Mouse (Mus musculus) hematopoietic stem cell, adult 5-6 weeks (primary cell): Measurements from ENCODE around the gene Epha7. TPM values are rescaled to one million over a fixed set of nuclear protein-coding genes. Genes with fewer than 3 reads are reported as not detected.

ENCODE experiments used
- ATAC-seq, 2 experiments: fragments of 125-278 bp in 1 of 2; replicated peaks in 1 of 2; 2 replicates each; pipeline ENCODE4 v1.8.0; 2016 to 2017; ENCODE audit warnings: inconsistent platforms in 2 of 2, mild to moderate bottlenecking in 2 of 2, moderate number of reproducible peaks in 2 of 2, low read depth in 1 of 2, moderate TSS enrichment in 1 of 2; ENCODE audit not compliant: low FRiP score in 2 of 2, poor library complexity in 2 of 2, severe bottlenecking in 2 of 2, insufficient read depth in 1 of 2, low TSS enrichment in 1 of 2
- total RNA-seq: library from RNA; stranded (forward); fragments of 172-1452, 232-1000 nt; gene quantifications from 2 replicates; pipeline ENCODE4 v1.2.3, GENCODE M21; 2017

Epha7 gene
- total RNA-seq, 1 experiment from 2014 or later: 13.5 TPM

DNA sequence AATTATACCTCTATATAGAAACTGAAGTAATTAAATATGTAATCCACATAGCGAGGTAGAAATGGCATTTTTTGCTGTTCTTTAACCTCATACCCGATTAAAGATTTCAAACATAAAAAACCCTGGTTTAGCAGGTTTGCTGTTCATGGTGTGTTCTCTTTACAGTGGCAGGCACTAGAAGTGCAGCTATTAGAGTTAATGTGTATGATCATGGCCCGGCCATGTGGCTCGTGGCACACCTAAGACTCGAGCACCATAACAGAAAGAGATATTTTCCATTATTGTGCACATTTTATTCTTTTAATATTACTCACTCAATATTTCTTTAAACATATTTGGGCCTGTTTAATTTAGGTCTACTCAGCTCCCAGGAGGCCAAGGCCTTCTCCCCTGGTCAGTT lies 76.7 kb downstream of the Epha7 start:
- ATAC-seq: no peak

- ATAC-seq: no peak
Measured at GRCm38 (mm10) chr4:28890102-28890501, 77.2 kb downstream of the Epha7 start.

GRCm38 (mm10) chr4:28895480-28895879 lies 82.5 kb downstream of the Epha7 start:
- ATAC-seq: no peak

GRCm38 (mm10) chr4:28899373-28899772 lies 86.4 kb downstream of the Epha7 start:
- no peak for ATAC-seq

- no peak for ATAC-seq
Measured at GRCm38 (mm10) chr4:28899783-28900182, 86.9 kb downstream of the Epha7 start.

DNA sequence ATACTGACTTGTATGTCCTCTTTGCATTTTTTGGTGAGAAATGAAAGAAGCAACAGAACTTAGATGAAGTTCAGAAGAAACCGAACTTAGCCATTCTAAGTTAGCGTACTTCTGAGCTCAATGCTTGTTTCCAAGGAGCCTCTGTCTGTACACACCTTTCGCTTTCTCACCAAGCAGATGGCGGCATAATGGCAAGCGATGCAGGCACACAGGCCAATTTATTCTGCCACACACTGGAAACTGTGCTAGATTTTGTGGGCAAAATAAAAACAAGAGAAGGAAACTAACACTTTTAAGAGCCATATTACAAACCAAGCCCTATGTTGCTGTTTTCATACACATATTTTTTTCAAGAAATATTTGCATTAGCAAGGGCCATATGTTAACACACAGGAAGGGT lies 88.6 kb downstream of the Epha7 start:
- ATAC-seq: no peak

GRCm38 (mm10) chr4:28902004-28902704 lies 89.2 kb downstream of the Epha7 start:
- ATAC-seq: no peak

DNA sequence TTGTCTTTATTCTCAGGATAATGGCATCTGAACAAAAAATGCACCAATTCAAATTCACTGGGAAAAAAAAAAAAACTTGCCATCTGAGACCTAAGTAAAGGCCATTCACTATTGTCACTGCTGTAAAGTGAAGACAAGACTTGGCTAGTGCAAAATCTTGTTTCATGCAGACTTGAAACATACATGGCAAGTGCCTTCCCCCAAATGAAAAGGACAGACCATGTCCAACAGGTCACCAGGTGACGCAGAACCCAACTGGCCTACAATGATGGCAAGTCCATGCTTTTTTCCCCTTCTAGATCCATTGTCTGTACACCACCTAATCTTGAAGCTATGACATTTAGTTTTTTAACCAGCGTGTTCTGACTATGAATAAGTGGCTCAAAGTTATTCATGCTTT lies 94.1 kb downstream of the Epha7 start:
- ATAC-seq: no peak

DNA sequence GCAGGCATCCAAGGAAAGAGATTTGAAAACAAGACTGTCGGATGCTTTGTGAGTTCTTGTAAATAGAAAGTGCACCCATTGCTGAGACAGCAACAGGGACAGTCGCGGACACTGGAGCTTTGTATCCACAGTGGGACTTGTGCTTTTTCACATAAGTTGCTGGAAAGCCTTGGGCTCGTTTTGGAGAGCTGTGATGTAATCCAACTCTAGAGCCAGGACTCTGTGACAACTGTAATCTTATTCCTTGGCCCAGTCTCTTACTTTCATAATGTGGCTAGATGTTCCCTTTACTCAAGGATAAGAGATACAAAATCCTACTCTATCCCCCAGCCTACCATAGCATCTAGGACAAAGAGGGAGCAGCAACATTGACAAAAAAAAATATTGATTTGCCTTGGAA lies 97.2 kb downstream of the Epha7 start:
- no peak for ATAC-seq

- ATAC-seq: peak; percentile 98 to 99
Measured at GRCm38 (mm10) chr4:28912028-28912427, 99.1 kb downstream of the Epha7 start.

- no peak for ATAC-seq
Measured at GRCm38 (mm10) chr4:28913613-28914012, 100.7 kb downstream of the Epha7 start.

DNA sequence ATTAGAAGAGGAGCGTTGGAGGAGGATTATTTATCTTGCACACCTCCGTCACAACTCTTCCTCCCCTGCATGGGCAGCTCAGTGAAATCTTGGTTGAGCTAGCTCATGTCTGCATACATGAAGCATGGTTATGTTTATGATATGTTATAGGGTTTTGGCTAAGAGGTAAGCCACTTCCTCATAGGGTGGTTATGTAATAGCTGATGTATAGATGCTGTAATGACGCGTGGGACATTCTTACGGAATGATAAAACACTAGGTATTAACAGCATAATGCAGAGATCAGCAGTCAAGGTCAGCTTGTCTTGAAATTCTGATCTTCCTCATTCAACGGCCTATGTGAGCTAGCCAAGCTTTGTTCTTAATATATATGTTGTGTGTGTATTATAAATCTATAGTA lies 107.7 kb downstream of the Epha7 start:
- ATAC-seq: no peak; a peak in 1 of 4 replicates

- no peak for ATAC-seq
Measured at GRCm38 (mm10) chr4:28926072-28926471, 113.1 kb downstream of the Epha7 start.

DNA sequence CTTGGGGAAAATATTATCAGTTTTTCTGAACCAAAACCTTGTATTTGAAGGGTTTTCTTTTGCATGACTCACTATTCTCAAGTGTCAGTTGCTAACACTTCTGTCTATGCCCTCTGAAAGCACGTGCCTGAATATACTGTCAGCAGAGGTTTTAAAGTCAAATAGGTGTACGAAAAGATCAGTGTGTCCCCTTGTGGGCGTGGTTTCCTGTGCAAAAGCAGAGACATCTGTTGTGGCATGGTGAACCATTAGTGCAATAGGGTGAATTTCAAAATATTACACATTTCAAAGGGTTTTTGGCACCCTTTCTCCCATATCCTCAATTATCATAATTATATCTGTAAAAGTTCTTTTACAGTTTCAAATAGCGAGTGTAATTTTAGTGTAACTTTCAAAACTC lies 120.5 kb downstream of the Epha7 start:
- no peak; a peak in 1 of 4 replicates for ATAC-seq

DNA sequence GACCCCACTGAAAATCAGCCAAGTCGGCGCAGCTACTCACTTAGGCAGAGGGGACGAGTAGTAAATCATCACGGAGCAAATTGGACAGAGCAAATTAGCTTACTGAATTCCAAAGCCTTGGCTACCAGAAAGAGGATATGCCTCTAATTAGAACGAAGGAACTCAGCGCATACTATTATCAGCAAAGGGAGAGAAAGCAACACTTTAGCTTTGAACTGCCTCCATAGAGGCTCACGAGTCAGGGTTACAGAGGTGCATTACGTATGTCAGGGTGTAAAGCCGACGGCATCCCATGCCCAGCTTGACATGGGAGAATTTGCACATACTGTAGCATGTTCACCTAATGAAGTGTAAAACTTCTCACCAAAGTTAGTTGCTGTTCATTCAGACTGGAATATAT lies 121.9 kb downstream of the Epha7 start:
- no peak for ATAC-seq

GRCm38 (mm10) chr4:28935567-28935966 lies 122.6 kb downstream of the Epha7 start:
- ATAC-seq: no peak

DNA sequence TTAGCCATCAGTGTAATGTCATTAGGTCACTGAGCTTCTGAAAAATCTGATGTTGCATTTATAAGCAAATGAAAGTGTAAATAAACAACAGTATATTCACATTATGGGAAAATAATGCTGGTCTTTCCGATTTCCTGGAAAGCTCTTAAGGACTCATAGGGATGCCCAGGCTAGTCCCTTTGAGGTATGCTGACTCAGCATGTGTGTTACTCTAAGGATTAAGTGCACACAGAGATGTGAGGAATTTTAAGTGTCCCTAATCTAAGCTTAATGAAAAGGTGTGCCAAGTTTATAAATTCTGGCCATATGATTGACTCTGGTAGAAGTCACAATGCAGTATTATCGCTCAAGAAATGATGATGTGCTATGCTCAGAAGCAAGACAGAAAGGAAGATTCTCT lies 127.8 kb downstream of the Epha7 start:
- no peak for ATAC-seq

DNA sequence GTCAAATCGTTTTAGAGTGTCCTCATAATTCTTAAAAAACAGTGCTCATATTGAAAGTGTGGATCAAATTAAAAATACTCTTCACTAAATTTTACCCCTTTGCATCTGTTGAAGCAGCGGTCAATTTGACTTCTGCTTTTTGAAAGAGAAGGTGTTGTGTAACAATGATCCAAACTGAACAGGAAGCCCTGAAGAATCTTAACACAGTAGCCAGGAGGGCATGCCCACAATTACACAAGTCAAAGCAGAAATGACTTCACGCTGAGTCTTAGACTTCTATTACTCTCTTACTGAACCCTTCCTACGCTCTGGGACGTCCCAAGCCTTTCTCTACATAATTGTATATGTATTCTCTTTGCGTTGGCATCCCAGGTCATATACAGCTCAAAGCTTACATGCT lies 131.3 kb downstream of the Epha7 start:
- ATAC-seq: peak; percentile 99

DNA sequence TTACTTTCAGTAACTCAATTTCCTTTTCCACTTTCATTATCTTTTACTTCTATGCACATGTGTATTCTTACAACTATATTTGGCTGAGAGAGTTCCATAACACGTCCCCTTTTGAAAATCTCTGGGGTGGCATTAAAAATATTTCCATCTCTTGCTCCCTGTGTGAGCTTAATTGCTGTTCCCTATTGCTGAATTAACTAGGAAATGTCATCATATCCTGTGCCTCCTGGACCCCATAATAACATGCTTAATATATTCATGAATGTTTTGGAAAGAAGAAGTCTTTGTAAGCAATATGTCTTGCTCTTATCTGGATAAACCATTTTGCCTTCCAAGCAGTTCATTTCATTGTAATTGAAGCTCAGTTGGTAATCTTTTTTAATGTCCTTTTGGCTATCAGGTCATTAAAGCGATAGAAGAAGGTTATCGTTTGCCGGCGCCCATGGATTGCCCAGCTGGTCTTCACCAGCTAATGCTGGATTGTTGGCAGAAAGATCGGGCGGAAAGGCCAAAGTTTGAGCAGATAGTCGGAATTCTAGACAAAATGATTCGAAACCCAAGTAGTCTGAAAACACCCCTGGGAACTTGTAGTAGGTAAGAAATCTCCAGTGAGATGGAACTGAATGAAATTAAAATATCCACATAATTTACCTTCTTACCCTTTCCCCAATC lies 148.1 kb downstream of the Epha7 start:
- ATAC-seq: no peak
